In the genomic region with DNA sequence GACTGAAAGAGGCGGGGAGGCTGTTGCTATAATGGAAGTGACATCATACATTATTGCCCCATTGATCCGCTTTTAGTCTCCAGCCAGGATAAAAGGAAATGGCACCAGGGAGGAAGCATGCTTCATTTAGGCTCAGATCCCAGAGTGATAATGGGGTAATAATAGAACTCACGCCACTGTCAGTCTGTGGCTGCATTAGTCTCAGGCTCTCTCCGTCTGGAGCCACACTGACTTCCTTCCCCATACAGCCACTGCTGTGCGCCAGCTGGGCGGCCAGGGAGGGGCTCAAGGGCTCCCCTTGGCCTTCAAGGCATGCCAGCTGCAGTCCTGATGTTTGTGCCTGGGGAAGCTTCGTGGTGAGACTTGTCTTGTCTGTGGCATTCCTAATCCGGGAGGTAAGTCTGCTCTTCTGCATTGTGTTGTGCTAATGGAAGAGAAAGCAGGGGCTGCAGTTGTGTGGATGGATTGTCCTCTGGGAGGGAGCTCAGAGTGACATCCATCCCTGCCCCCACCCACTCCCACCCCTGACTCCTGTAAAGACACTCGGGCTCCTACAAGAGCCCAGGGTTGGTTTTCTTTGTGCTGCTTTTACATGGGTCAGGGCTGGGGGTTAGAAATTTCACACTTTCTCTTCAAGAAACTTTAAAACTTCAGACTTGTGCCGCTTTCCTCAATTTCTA, we compare ENCODE assay signal across 8 mouse cellular contexts.
A peak's percentile ranks its signal among the peaks of the same experiment; 100 is the strongest.
DNase-seq lines count a peak whose midpoint lies in the region; ATAC-seq and TF ChIP-seq lines count a peak whose summit lies in the region.

No protein-coding gene starts in this region.

- H3K9ac ChIP-seq in forebrain, embryonic 11.5 days (ENCODE audit: low read length), result peak overlapping the region; percentile 9; the same call in 1 of the 2 replicates
- 0 out of 2 replicates have a peak overlapping the region, but pooled peaks have one; percentile 3 for H3K9ac ChIP-seq in hindbrain, embryonic 11.5 days (ENCODE audit: low read depth, low read length)
- peak overlapping the region; percentile 47 for H3K9ac ChIP-seq in limb, embryonic 14.5 days (ENCODE audit: low read depth, low read length, severe bottlenecking)
- peak overlapping the region; percentile 31 for H3K9ac ChIP-seq in midbrain, embryonic 11.5 days (ENCODE audit: low read length)

- peak; percentile 78 for ATAC-seq in forebrain, embryonic 11.5 days (replicated peaks; ENCODE audit: low FRiP score)
- peak; percentile 87 for ATAC-seq in hindbrain, embryonic 11.5 days (ENCODE audit: low FRiP score)
- peak; percentile 55 for ATAC-seq in limb, embryonic 14.5 days (ENCODE audit: low FRiP score, low read depth)
- ATAC-seq in midbrain, embryonic 11.5 days (ENCODE audit: low FRiP score), result peak; percentile 90
- ATAC-seq in erythroblast, adult 5-6 weeks (replicated peaks; ENCODE audit: low FRiP score, poor library complexity, severe bottlenecking), result no peak

- H3K4me3 ChIP-seq in forebrain, embryonic 11.5 days (ENCODE audit: low read depth, low read length), result no peak overlapping the region
- H3K4me3 ChIP-seq in hindbrain, embryonic 11.5 days (ENCODE audit: low read depth, low read length), result no peak overlapping the region
- H3K4me3 ChIP-seq in limb, embryonic 14.5 days (replicated peaks; ENCODE audit: low read length), result peak overlapping the region; percentile 41
- 0 out of 2 replicates have a peak overlapping the region, but pooled peaks have one; percentile 3 for H3K4me3 ChIP-seq in midbrain, embryonic 11.5 days (ENCODE audit: low read depth, low read length)

- no peak overlapping the region for H3K4me2 ChIP-seq in forebrain, embryonic 11.5 days (ENCODE audit: low read depth, low read length, severe bottlenecking)
- peak overlapping the region; percentile 21; the same call in 1 of the 2 replicates for H3K4me2 ChIP-seq in hindbrain, embryonic 11.5 days (replicated peaks; ENCODE audit: low read depth, low read length)
- H3K4me2 ChIP-seq in limb, embryonic 14.5 days (replicated peaks; ENCODE audit: low read depth, low read length, severe bottlenecking), result peak overlapping the region; percentile 55
- peak overlapping the region; percentile 16; the same call in 1 of the 2 replicates for H3K4me2 ChIP-seq in midbrain, embryonic 11.5 days

- H3K27ac ChIP-seq in forebrain, embryonic 11.5 days (ENCODE audit: low read depth, low read length), result no peak overlapping the region; the same call in 1 of the 2 replicates
- peak overlapping the region; percentile 67; the same call in 1 of the 2 replicates for H3K27ac ChIP-seq in hindbrain, embryonic 11.5 days (ENCODE audit: low read depth, low read length)
- H3K27ac ChIP-seq in limb, embryonic 14.5 days (replicated peaks; ENCODE audit: low read depth, low read length), result peak overlapping the region; percentile 76
- no peak overlapping the region; the same call in 1 of the 2 replicates for H3K27ac ChIP-seq in midbrain, embryonic 11.5 days (ENCODE audit: low read depth, low read length)

- H3K27me3 ChIP-seq in forebrain, embryonic 11.5 days (ENCODE audit: control insufficient read depth, insufficient read depth, low read length), result no peaks in the 10 kb centered on the region
- peaks cover 3% of the 10 kb centered on the region; the same call in 1 of the 2 replicates for H3K27me3 ChIP-seq in hindbrain, embryonic 11.5 days (ENCODE audit: control insufficient read depth, insufficient read depth, low read length)
- no peaks in the 10 kb centered on the region for H3K27me3 ChIP-seq in limb, embryonic 14.5 days (ENCODE audit: control insufficient read depth, insufficient read depth, low read length)
- no peaks in the 10 kb centered on the region for H3K27me3 ChIP-seq in midbrain, embryonic 11.5 days (ENCODE audit: control insufficient read depth, insufficient read depth, low read length)

- no peak for TF ChIP-seq POLR2A in limb, embryonic 14.5 days (IDR thresholded peaks at IDR 0.05; ENCODE audit: borderline replicate concordance, extremely low read depth, insufficient read depth, insufficient read length)

- no peaks in the 10 kb centered on the region for H3K36me3 ChIP-seq in forebrain, embryonic 11.5 days (ENCODE audit: control insufficient read depth, insufficient read depth, low read length)
- no peaks in the 10 kb centered on the region for H3K36me3 ChIP-seq in hindbrain, embryonic 11.5 days (ENCODE audit: control insufficient read depth, insufficient read depth, low read length)
- peaks cover 25% of the 10 kb centered on the region for H3K36me3 ChIP-seq in limb, embryonic 14.5 days (ENCODE audit: control insufficient read depth, insufficient read depth, low read length)
- no peaks in the 10 kb centered on the region for H3K36me3 ChIP-seq in midbrain, embryonic 11.5 days (ENCODE audit: control insufficient read depth, insufficient read depth, low read length)

- DNase-seq in thymus, postnatal 25 days, result peak; percentile 43
- no peak for DNase-seq in thymus, postnatal 10 days (ENCODE audit: low spot score in 2 of 2)
- peak; percentile 63 for DNase-seq in forebrain, embryonic 11.5 days (ENCODE audit: low spot score)
- DNase-seq in hindbrain, embryonic 11.5 days (ENCODE audit: low spot score), result peak; percentile 65
- DNase-seq in limb, embryonic 14.5 days (ENCODE audit: low spot score), result peak; percentile 62
- peak; percentile 91 for DNase-seq in midbrain, embryonic 11.5 days (ENCODE audit: low spot score, missing footprints)
- no peak for DNase-seq in testis, postnatal 14 days (ENCODE audit: low spot score)

- 13% methylated on average over 10 of the region's 10 CpGs for WGBS in forebrain, embryonic 11.5 days
- 8% methylated on average over 10 of the region's 10 CpGs for WGBS in hindbrain, embryonic 11.5 days
- WGBS in limb, embryonic 14.5 days, result 8% methylated on average over 10 of the region's 10 CpGs
- WGBS in midbrain, embryonic 11.5 days, result 9% methylated on average over 10 of the region's 10 CpGs

- H3K9me3 ChIP-seq in forebrain, embryonic 11.5 days (ENCODE audit: control insufficient read depth, low read length), result no peaks in the 10 kb centered on the region
- H3K9me3 ChIP-seq in hindbrain, embryonic 11.5 days (ENCODE audit: control insufficient read depth, low read length), result no peaks in the 10 kb centered on the region
- H3K9me3 ChIP-seq in limb, embryonic 14.5 days (ENCODE audit: control insufficient read depth, low read length), result no peaks in the 10 kb centered on the region
- no peaks in the 10 kb centered on the region for H3K9me3 ChIP-seq in midbrain, embryonic 11.5 days (ENCODE audit: control insufficient read depth, low read length)

- H3K4me1 ChIP-seq in forebrain, embryonic 11.5 days (replicated peaks; ENCODE audit: control insufficient read depth, insufficient read depth, low read length), result peaks cover 12% of the 10 kb centered on the region
- H3K4me1 ChIP-seq in hindbrain, embryonic 11.5 days (replicated peaks; ENCODE audit: control insufficient read depth, insufficient read depth, low read length), result peaks cover 9% of the 10 kb centered on the region
- H3K4me1 ChIP-seq in limb, embryonic 14.5 days (ENCODE audit: control insufficient read depth, insufficient read depth, low read length), result peaks cover 64% of the 10 kb centered on the region
- H3K4me1 ChIP-seq in midbrain, embryonic 11.5 days (ENCODE audit: control insufficient read depth, insufficient read depth, low read length), result peaks cover 25% of the 10 kb centered on the region

Comparison
In these comparisons a context has a peak if more than half of its experiments do, and no peak if none do; other contexts are left out.
1. DNase-seq: peak in thymus, postnatal 25 days (single experiment), forebrain, embryonic 11.5 days (single experiment), hindbrain, embryonic 11.5 days (single experiment), limb, embryonic 14.5 days (single experiment) and midbrain, embryonic 11.5 days (single experiment); none in thymus, postnatal 10 days (0 of 2) and testis, postnatal 14 days (single experiment).
2. H3K27ac ChIP-seq: peak in hindbrain, embryonic 11.5 days (single experiment) and limb, embryonic 14.5 days (single experiment); none in forebrain, embryonic 11.5 days (single experiment) and midbrain, embryonic 11.5 days (single experiment).
3. H3K4me3 ChIP-seq: peak in limb, embryonic 14.5 days (single experiment) and midbrain, embryonic 11.5 days (single experiment); none in forebrain, embryonic 11.5 days (single experiment) and hindbrain, embryonic 11.5 days (single experiment).
4. Peak in every context shown above with its lines, with median percentiles within 50 percentile points of each other: H3K9ac ChIP-seq.